Mouse (Mus musculus): Measurements from ENCODE around the gene Mdp1.

Gene Mdp1

GRCm38 (mm10) chr14:55659960-55660573, at the start of gene Mdp1:
Gene Mdp1, minus strand, starts transcription at chr14:55660508.
- DNase-seq: peak; percentile 97

GRCm38 (mm10) chr14:55709509-55709908, 49.2 kb upstream of the Mdp1 start:
- DNase-seq: no peak

GRCm38 (mm10) chr14:55707397-55707796, 47.1 kb upstream of the Mdp1 start:
- no peak for DNase-seq

GRCm38 (mm10) chr14:55706051-55706600, 45.8 kb upstream of the Mdp1 start:
- DNase-seq: peak; percentile 86

- peak; percentile 76 for DNase-seq
Measured at GRCm38 (mm10) chr14:55702761-55703160, 42.5 kb upstream of the Mdp1 start.

- peak; percentile 83 for DNase-seq
Measured at GRCm38 (mm10) chr14:55701131-55701530, 40.8 kb upstream of the Mdp1 start.

- DNase-seq: peak; percentile 91
Measured at GRCm38 (mm10) chr14:55697226-55697625, 36.9 kb upstream of the Mdp1 start.

- no peak for DNase-seq
Measured at GRCm38 (mm10) chr14:55689433-55689832, 29.1 kb upstream of the Mdp1 start.

GRCm38 (mm10) chr14:55682118-55682493, 21.8 kb upstream of the Mdp1 start:
- no peak for DNase-seq

- peak; percentile 99 for DNase-seq
Measured at GRCm38 (mm10) chr14:55681160-55682117, 21.1 kb upstream of the Mdp1 start, which contains the start of gene Tinf2. Gene Tinf2, minus strand, starts transcription at chr14:55681820.

- DNase-seq: peak; percentile 89
Measured at GRCm38 (mm10) chr14:55677615-55678014, 17.3 kb upstream of the Mdp1 start.

GRCm38 (mm10) chr14:55672741-55673060, 12.4 kb upstream of the Mdp1 start:
- no peak for DNase-seq

- peak; percentile 99 for DNase-seq
Measured at GRCm38 (mm10) chr14:55671833-55672740, 11.8 kb upstream of the Mdp1 start, which contains the start of the genes Gmpr2 and Nedd8. Gene Gmpr2, plus strand, starts transcription at chr14:55671941. Gene Nedd8, minus strand, starts transcription at chr14:55672124.

GRCm38 (mm10) chr14:55671486-55671832, 11.2 kb upstream of the Mdp1 start:
- DNase-seq: no peak

GRCm38 (mm10) chr14:55660636-55661035, 328 bp upstream of the Mdp1 start:
- DNase-seq: no peak

- no peak for DNase-seq
Measured at GRCm38 (mm10) chr14:55658011-55658410, 2.3 kb downstream of the Mdp1 start.

- DNase-seq: no peak
Measured at GRCm38 (mm10) chr14:55656935-55657334, 3.4 kb downstream of the Mdp1 start.

- DNase-seq: no peak
Measured at GRCm38 (mm10) chr14:55651528-55651927, 8.8 kb downstream of the Mdp1 start.

- DNase-seq: no peak
Measured at GRCm38 (mm10) chr14:55649884-55650283, 10.4 kb downstream of the Mdp1 start, which contains the start of gene Tssk4. Gene Tssk4, plus strand, starts transcription at chr14:55650184.

GRCm38 (mm10) chr14:55644261-55644888, 15.9 kb downstream of the Mdp1 start:
- DNase-seq: peak; percentile 89

- DNase-seq: peak; percentile 99
Measured at GRCm38 (mm10) chr14:55643060-55643907, 17.0 kb downstream of the Mdp1 start, which contains the start of gene Tm9sf1. Gene Tm9sf1, minus strand, starts transcription at chr14:55643806.
